Mouse (Mus musculus) small intestine, adult 2 months (tissue): ENCODE data around the gene E2f7.

ENCODE experiments used
- CTCF ChIP-seq: fragments of 200-500 bp; IDR thresholded peaks from 2 replicates; pipeline ENCODE4 v1.5.1; 2012; ENCODE audit warnings: low read depth, mild to moderate bottlenecking, control low read depth, inconsistent platforms, low read length, moderate library complexity, mixed read lengths; ENCODE audit not compliant: insufficient replicate concordance, insufficient read length; ENCODE audit errors: extremely low read depth
- POLR2A ChIP-seq: fragments of 200-500 bp; IDR thresholded peaks from 2 replicates; pipeline ENCODE4 v1.6.1; 2012; ENCODE audit warnings: low read depth, mild to moderate bottlenecking, control low read depth, inconsistent platforms, low read length, moderate library complexity

DNA sequence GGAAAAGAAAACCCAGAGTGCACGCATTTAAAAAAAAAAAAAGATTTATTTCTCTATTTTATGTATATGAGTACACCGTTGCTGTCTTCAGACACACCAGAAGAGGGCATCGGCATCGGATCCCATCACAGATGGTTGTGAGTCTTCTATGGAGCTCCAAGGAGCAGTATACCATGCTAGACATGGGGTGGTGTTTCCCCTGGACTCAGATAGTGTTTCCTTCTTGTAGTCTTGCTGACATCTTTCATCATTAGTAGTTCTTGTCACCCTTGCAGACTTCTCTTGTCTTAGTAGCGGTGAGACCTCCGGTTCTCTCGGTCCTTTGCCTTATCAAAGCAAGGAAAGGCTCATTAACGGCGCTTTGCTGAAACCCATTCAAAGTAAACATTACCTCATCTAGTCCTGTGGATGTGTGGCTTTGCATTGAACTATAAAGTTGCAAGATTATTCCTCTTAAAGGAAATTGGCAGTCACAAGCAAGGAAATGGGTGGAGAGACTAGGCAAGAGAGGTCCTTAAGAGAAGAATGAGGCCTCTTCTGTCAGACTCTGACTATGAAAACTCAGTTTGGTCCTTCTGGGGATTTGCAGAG lies 50.1 kb downstream of the E2f7 start:
- TF ChIP-seq POLR2A (no peak), CTCF (no peak)
